Mouse (Mus musculus): Measurements from ENCODE around the gene Rapgef4.
"Not testable (repeated sequence)": the region's sequence is repeated elsewhere in the genome, so short reads cannot be mapped to it uniquely, and the experiment has no call there.

Gene Rapgef4

GRCm38 (mm10) chr2:72117138-72118011 lies 136.3 kb downstream of the Rapgef4 start:
- peak; percentile 62 for DNase-seq (ENCODE audit: low read depth)

- DNase-seq (ENCODE audit: low read depth) = no peak
These were observed 139.2 kb downstream of the Rapgef4 start for GRCm38 (mm10) chr2:72120211-72120610.

GRCm38 (mm10) chr2:72122410-72123223 lies 141.6 kb downstream of the Rapgef4 start:
- DNase-seq (ENCODE audit: low read depth) = no peak

GRCm38 (mm10) chr2:72123851-72124250 lies 142.8 kb downstream of the Rapgef4 start:
- no peak for DNase-seq (ENCODE audit: low read depth)

- no peak for DNase-seq (ENCODE audit: low read depth)
These were observed 144.7 kb downstream of the Rapgef4 start for GRCm38 (mm10) chr2:72125786-72126185.

GRCm38 (mm10) chr2:72126411-72126810 lies 145.4 kb downstream of the Rapgef4 start:
- DNase-seq (ENCODE audit: low read depth) = no peak

GRCm38 (mm10) chr2:72129612-72130311 lies 148.7 kb downstream of the Rapgef4 start:
- no peak for DNase-seq (ENCODE audit: low read depth)

- no peak for DNase-seq (ENCODE audit: low read depth)
These were observed 151.2 kb downstream of the Rapgef4 start for GRCm38 (mm10) chr2:72132222-72132621.

GRCm38 (mm10) chr2:72136045-72136444 lies 155.0 kb downstream of the Rapgef4 start:
- DNase-seq (ENCODE audit: low read depth) = no peak

- no peak for DNase-seq (ENCODE audit: low read depth)
These were observed 155.6 kb downstream of the Rapgef4 start for GRCm38 (mm10) chr2:72136486-72137264.

GRCm38 (mm10) chr2:72139863-72140845 lies 159.1 kb downstream of the Rapgef4 start:
- DNase-seq (ENCODE audit: low read depth) = no peak

GRCm38 (mm10) chr2:72141091-72141490 lies 160.1 kb downstream of the Rapgef4 start:
- DNase-seq (ENCODE audit: low read depth) = no peak

GRCm38 (mm10) chr2:72141732-72142131 lies 160.7 kb downstream of the Rapgef4 start:
- DNase-seq (ENCODE audit: low read depth) = not testable (repeated sequence)

- no peak for DNase-seq (ENCODE audit: low read depth)
These were observed 162.4 kb downstream of the Rapgef4 start for GRCm38 (mm10) chr2:72143413-72143812.

GRCm38 (mm10) chr2:72144576-72145200 lies 163.6 kb downstream of the Rapgef4 start:
- peak; percentile 71 for DNase-seq (ENCODE audit: low read depth)

- peak; percentile 47 for DNase-seq (ENCODE audit: low read depth)
These were observed 164.3 kb downstream of the Rapgef4 start for GRCm38 (mm10) chr2:72145281-72145875.

GRCm38 (mm10) chr2:72146061-72146460 lies 165.0 kb downstream of the Rapgef4 start:
- DNase-seq (ENCODE audit: low read depth) = peak; percentile 53

GRCm38 (mm10) chr2:72147246-72147645 lies 166.2 kb downstream of the Rapgef4 start:
- DNase-seq (ENCODE audit: low read depth) = no peak

GRCm38 (mm10) chr2:72147695-72148094 lies 166.7 kb downstream of the Rapgef4 start:
- DNase-seq (ENCODE audit: low read depth) = no peak
